Mouse (Mus musculus) c-Kit-positive CD71-positive TER-119-positive erythroid progenitor cells, embryonic 14.5 days (primary cell): ENCODE data around the gene 9330159F19Rik.

Experiments used
- DNase-seq: peaks from one replicate; pipeline ENCODE4 v3.0.0-alpha.2; 2013; ENCODE audit warnings: low spot score

9330159F19Rik gene

DNA sequence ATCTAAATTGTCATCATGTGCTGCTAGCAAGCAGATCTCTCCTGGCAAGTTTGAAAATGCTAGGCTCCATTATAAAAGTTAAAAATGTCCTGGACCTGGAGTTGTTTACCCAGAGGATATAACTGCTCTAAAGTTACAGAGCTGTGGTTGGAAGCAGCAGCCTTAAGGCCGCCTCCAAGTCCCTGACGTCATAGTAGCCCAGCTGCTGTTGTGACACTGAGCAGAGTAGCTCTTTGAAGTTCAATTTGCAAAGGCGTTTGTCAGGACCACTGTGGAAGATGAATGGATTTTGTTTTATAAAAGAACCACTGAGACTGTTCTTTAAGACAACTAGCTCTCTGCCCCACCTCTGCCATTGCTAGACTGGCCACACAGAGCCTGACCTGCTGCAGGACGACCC lies at the start of gene 9330159F19Rik:
TSS of gene 9330159F19Rik (plus strand) at position 154 of the 400 bp plus-strand sequence.
- DNase-seq: no peak

DNA sequence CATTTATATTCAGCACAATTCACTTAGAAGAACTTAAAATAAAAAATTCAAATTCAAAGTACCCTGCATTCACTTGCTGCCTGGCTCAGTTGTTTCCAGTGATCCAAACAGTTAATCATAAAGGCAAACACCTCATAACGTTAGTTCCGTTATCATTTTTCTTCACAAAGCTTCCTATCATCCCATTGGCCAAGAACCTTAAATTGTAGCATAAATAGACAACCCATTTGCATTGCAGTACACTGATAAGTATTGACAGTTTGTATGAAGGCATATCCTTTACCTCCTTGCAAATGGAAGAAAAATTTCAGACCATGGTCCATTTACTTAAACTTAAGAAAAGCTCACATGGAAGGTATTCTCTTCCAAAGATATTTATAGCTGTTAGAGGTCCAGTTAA lies 49.7 kb upstream of the 9330159F19Rik start:
- peak; percentile 3 for DNase-seq

DNA sequence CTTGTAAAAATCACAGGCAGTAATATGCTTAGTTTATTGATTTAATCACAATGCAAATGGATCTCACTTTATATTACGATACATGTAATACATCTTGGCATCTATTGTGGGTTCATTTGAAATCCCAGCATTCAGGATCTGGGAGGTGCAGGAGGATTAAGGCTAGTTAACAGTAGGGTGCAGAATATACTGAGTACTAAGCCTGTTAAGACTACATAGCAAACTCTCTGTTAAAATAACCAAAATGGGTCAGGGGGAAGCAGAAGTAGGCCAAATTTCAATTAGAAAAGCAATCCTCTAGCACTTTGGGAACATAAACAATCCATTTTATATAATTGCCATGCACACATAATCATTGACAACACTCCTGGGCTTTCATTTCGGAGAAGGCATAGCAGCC lies 37.6 kb upstream of the 9330159F19Rik start:
- DNase-seq: no peak

DNA sequence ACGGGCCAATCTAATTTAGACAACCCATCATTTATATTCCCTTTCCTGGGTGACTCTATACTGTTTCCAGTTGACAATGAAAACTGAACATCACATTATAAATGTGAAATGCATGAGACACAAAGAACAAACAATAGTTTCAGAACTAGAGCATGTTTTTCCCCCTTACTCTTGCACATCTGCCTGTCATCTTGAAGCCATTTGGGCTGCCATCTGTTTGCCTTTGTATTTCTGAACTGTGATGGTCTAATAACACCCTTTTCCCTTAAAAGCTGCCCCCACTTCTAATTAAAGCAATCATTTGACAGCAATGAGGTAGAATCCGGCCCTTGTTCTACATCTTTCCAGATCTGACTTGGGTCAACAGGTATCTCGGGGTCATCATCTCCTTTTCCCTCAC lies 35.8 kb upstream of the 9330159F19Rik start:
- no peak for DNase-seq

DNA sequence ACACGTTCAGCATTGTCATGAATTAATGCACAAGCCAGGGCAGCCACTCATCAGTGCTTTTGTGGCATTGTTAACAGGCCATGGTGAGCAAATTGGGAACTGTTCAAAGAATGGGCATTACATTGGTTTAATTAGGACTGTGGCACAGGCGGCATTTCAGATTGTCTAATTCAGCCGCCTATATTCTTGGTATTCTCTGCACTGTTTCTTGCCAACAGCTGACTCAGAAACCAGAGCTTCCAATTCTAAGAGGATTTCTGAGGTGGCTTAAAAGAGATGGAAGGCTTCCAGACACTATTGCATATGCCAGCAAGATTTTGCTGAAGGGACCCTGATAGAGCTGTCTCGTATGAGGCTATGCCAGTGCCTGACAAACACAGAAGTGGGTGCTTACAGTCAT lies 34.5 kb upstream of the 9330159F19Rik start:
- no peak for DNase-seq

DNA sequence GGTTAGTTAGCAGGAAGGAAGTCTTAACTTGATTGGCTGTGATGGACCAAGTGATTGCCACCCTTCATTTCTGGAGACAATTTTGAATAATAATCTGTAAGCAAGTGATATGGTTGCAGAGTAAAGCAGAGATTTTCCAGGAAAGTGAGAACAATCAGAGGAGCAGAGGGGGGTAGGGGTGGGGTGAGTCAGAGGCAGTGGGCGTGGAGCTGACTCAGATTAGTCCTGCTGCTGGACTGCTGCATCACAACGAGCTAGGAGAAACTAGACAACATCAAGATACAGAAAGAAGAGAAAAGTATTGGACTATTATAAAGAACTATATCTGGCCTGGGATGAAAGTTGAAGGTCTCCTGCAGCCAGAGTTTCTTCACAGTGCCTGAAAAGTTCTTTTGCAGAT lies 33.4 kb upstream of the 9330159F19Rik start:
- no peak for DNase-seq

DNA sequence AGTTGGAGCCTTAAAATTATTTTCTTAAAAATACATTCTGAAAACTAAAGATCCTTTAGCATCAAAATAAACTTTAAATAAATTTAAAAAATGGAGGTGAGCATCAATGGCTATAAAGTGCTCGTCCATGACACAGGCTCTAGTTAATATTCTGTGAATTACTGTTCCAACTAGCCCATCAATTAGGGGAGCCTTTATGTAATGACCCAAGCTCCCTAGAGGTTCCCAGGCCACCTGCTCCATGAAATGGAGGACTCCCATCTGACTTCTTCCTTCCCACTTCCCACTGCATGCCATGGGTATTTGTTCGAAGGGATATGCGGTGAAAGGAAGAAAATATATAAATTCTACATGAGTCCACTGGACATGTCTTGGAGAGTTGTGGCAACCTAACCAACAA lies 31.2 kb upstream of the 9330159F19Rik start:
- no peak for DNase-seq

DNA sequence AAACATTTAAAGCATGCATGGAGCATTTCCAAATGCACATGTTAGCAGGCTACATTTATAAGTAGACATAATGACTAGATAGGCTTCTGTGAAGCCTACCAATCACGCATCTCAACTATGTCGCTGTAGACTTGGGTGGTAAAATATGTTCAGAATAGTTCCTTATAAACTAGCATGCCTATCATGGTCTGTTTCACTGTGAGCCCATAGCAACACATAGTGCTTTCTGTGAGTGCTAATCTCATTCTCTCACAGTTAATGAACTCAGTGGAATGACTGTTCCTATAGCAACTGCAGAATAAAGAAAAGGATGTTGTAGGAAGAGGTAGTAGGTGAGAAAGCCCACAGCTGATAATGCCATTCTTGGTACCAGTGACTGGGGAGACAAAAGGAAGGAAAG lies 30.4 kb upstream of the 9330159F19Rik start:
- no peak for DNase-seq

DNA sequence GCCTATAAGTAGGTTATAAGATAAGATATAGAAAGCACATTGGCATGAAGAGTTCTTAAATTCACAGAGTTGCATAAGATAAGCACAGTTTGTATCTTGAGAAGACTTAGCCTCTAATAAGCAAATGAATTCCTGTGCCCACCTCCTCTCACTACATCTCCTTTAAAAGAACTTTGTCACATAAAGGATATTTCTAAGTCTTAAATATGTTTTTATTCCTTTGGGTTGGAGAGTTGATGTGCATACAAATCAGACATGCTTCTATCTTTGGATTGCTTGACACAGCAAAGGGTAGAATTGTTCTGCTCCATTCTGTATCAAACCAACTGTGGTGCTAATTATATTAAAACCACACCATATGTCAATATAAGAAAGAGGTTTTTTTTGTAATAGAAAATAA lies 17.6 kb upstream of the 9330159F19Rik start:
- DNase-seq: no peak

DNA sequence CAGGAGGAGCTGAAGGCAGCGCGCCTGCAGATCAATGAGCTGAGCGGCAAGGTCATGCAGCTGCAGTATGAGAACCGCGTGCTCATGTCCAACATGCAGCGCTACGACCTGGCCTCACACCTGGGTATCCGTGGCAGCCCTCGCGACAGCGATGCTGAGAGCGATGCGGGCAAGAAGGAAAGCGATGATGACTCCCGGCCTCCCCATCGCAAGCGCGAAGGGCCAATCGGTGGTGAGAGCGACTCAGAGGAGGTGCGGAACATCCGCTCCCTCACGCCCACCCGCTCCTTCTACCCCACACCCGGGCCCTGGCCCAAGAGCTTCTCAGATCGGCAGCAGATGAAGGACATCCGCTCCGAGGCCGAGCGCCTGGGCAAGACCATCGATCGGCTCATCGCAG lies 14.6 kb upstream of the 9330159F19Rik start:
- DNase-seq: no peak

DNA sequence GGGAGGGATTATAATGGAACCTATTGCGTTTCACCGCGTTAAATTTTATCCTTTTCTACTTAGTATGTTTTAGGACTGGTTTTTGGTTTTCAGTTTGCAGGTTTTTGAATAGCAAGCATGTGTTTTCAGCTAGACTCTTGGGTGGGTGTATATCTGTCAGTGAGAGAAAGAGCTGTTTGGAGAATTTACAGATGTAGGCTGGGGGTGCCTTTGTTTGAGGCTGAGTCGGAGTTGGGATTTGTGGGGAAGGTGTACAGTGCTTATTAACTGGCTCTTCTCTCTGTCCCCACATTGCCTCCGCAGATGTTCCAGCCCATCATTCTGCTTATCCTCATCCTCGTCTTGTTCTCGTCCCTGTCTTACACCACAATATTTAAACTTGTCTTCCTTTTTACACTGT lies 12.8 kb upstream of the 9330159F19Rik start, which contains the start of gene Gm49353:
TSS of gene Gm49353 (plus strand) at position 313 of the 400 bp plus-strand sequence.
- no peak for DNase-seq

DNA sequence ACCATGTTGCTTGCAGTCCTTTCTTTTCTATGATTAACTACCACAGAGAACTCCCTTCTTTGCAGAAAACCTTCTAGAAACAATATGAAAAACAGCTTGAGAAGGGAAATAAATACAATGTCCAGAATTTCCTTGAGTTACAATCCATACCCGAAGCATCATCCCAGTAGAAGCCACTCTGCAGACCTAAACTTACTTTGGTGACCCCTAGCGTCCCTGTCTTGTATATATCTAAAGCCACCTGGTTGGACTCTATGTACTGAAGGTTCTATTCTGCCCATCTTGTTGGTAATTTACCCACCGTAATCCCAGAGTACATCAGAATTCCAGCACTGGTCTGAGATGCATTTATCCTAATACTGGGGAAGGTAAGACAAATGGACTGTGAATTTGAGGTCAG lies 11.6 kb upstream of the 9330159F19Rik start:
- no peak for DNase-seq

DNA sequence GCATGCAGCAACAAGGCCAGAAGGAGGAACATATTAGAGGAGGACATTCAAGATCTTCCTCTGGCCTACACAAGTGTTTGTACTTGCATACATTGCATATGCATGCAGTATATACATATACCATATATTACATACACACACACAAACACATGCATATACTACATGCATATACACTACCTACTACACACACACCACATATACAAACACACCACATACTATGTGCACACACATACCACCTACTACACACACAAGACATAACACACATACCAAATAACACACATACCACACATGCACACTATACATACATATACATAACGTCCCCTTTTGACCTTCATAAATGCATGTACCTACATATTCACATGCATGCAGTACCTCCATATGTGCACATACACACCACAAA lies 10.8 kb upstream of the 9330159F19Rik start:
- no peak for DNase-seq

DNA sequence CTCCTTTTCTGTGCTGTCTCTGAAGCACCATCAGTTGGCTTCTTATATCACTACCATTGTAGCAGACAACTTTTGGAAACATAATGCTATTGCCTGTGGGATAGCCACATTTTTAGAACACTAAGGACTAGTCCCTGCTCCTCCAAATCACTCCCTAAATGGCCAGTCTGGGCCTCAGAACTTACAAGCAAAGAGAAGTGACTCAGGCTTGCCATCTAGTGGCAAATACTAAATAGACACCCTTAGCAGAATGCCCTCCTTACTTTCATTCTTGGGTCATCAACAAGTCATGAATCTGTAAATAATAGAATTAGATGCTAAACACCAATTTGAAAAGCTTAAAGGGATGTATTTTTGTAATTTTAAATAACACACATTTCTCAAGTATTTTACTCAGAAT lies 4.7 kb upstream of the 9330159F19Rik start:
- peak; percentile 1 for DNase-seq

DNA sequence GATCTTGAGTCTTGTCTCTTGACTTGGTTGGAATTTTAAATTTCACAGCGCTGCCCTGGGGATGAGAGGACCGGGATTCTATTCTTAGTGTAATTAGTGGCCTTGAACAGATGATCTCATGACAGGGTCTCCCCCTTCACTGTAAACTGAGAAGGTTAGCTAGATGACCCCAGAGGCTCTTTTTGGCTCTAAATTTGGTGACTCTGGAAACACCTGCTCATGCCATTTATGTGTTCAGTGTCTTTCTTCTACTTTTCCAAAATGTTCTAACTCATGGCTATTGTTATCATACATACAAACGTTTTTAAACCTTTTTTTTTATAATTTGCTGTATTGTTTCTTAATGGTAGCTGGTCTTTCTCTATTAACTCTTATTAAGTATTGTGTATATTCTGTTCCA lies 2.7 kb upstream of the 9330159F19Rik start:
- no peak for DNase-seq

DNA sequence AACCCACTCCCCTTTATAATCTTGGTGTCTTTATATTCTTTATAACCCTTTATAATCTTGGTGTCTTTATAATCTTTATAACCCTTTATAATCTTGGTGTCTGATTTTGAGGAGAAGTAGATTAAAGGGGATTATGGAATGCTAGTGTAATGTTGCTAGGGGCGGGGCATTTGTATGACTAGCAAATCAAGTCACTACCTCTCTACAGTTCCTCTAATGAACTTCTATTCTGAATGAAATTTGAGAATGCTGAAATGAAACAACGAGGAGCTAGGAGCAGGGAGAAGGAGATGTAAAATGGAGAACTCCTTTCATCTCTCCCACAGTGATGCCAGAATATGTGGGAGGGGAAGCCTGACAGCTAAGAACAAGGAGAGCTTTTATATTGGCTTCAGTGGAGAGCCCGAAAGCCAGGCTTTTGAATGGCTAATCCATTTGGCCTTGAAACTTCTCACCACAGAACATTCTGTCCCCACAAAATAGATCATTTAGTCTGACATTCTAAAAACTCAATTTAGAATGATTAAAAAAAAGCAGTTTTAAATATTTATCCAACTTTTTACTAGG lies 2.2 kb downstream of the 9330159F19Rik start:
- DNase-seq: no peak

DNA sequence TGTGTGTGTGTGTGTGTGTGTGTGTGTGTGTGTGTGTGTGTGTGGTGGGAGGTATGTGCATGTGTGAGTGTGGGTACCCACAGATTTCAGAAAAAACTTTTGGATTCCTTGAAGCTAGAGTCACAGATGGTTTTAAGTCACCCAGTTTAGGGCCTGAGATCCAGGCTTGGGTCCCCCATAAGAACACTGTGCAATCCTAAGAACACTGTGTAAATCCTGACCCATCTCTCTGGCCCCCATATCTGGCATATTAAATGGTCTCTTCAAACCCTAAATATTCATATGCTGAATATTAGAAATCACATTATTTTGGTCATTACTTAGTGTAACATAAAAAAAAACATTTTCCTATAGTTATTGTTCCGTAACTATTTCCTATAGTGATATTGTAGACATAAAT lies 5.6 kb downstream of the 9330159F19Rik start:
- DNase-seq: no peak

DNA sequence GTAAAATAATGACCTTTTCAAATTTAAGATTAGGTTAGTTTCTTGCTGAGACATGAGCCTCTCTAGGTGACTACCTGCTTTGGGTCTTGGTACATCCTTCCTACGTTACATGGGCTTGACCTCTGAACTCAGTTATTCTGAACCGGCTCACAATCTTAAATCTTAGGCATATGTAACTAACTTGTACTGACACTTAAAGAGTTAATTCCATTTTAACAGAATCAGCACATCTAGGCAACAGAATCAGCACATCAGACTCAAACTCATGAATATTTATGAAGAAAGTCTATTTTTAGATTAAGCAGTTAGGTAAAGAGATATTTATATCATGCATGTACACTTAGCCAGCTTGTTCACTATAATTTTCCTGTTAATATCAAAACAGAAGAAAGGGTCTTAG lies 6.0 kb downstream of the 9330159F19Rik start:
- DNase-seq: no peak

DNA sequence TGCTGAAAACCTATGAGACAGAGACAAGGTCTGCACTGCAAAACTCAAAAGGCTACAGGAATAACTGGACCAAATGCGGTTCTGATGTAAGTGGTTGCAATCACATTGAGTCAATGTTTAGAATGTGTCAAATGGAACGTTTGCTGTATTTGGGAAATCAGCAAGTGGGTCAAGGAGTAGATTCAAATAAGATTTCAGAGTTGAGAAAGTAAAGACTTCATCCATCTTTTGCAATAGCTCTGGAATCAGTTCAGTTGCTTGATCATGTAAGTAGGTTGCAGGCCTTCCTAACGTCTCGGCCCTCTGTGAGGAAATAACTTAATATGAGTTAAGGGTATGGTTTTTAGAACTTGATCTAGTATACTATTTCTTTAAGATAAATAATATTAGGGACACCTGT lies 13.9 kb downstream of the 9330159F19Rik start:
- no peak for DNase-seq

DNA sequence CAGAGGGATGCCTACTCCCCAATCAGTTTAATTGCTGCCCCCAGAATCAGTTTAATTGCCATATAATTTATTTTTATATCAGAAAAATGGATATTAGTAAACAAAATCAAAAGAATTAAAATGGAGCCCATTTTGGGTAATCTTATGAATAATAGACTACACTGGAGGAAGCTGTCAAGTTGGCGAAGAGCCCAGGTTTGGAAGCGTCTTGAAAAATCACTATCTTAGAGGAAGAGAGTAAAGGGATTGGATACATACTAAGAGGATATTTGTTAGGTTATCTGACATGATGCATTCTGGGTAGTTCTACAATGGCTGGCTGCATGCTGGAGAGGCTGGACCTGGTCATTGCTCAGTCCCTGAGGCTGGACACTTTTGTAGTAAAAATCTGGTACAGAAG lies 19.8 kb downstream of the 9330159F19Rik start:
- DNase-seq: no peak
